Mouse (Mus musculus) leukemia stem cell, adult 10-12 weeks (primary cell): ENCODE measurements around the gene S100z. TPM values are rescaled to one million over a fixed set of nuclear protein-coding genes. Genes with fewer than 3 reads are reported as not detected.

Source experiments
- polyA plus RNA-seq: library from polyadenylated mRNA; stranded (reverse); fragments of >175 nt; gene quantifications from 2 replicates; pipeline ENCODE4 v1.2.3, GENCODE M21; 2012; ENCODE audit warnings: low replicate concordance

Gene S100z
- not detected in 2 replicates for polyA plus RNA-seq

GRCm38 (mm10) chr13:95478671-95479413, at the start of gene S100z:
Gene S100z, minus strand, starts transcription at chr13:95478721.

GRCm38 (mm10) chr13:95524674-95525491, 46.4 kb upstream of the S100z start, which contains the start of gene F2rl1:
Gene F2rl1, minus strand, starts transcription at chr13:95525227.

DNA sequence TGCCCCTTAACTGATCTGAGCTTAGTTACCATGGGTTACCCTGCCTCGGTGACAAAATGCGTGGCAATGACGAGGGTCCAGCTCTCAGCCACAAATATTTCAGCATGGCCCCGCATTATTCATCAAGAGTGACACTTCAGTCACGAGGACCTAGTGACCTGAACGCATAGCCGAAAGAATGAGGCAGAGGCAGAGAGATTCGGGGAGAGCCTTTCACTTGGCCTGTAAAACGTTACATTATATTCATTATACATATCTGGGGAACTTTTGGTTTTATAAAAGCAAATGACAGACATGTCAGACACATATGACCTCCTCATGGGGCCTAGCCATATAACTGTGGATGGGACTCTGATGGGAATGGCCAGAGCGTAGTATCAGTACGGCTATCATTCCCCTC, 33.7 kb downstream of the S100z start, which contains the start of gene Crhbp:
Gene Crhbp, minus strand, starts transcription at position 101 of the 400 bp plus-strand sequence.

Other genes starting within 250 kb of the S100z start
- gene Pde8b, start 228.4 kb downstream of the S100z start, polyA plus RNA-seq = 0.09 TPM in 1 of 2 replicates, not detected in the other
- 2.9 and 6.0 TPM in 2 replicates for gene Zbed3, start 155.1 kb downstream of the S100z start, polyA plus RNA-seq
- 35.1 and 36.5 TPM in 2 replicates for gene Aggf1, start 103.4 kb downstream of the S100z start, polyA plus RNA-seq
- gene Crhbp, start 33.8 kb downstream of the S100z start, polyA plus RNA-seq = not detected in 2 replicates
- gene F2rl1, start 46.5 kb upstream of the S100z start, polyA plus RNA-seq = 0.06 TPM in 1 of 2 replicates, not detected in the other
- gene F2r, start 139.8 kb upstream of the S100z start, polyA plus RNA-seq = 2.7 and 11.2 TPM in 2 replicates
- not detected in 2 replicates for gene F2rl2, start 218.1 kb upstream of the S100z start, polyA plus RNA-seq